Mouse (Mus musculus) bone marrow macrophage, adult 2 months (primary cell): ENCODE data around the gene Cacna1f.

Source experiments
- CTCF ChIP-seq: IDR thresholded peaks from 2 replicates; pipeline ENCODE4 v1.5.1; 2012; ENCODE audit warnings: low read depth, mild to moderate bottlenecking, low read length, moderate library complexity
- POLR2A ChIP-seq: IDR thresholded peaks from 2 replicates; pipeline ENCODE4 v1.6.1; 2012; ENCODE audit warnings: mild to moderate bottlenecking, low read depth, low read length, borderline replicate concordance

DNA sequence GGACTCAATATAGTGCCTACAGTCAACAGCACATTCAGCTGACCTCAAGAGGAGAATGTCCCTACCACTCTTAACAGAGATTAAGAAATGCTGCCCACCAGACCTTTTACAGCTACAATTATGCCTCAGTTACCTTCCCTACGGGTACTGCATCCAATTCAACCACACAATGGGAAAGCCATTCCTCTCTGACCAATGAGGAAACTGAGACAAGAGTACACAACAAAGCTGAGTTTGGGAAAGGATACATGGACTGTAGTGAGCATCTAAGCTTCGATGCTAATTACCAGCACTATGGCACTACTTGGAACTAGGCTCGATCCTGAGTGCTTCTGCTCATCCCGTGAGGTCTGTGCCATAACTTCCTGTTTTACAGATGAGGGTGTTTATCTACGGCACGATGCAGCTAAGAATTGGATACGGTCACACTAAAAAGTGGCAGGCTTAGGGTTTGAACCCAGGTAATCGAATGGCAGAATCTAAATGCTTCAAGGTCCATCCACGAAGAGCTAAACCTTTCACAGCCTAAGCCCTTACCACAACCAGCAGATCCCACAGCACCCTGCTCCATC lies 35.2 kb upstream of the Cacna1f start:
- TF ChIP-seq POLR2A: no peak
- no peak for TF ChIP-seq CTCF
